Mouse (Mus musculus) central nervous system, embryonic 11.5 days (tissue): Measurements from ENCODE around the gene Tln2. TPM values are rescaled to one million over a fixed set of nuclear protein-coding genes. Genes with fewer than 3 reads are reported as not detected.

Experiments used
- polyA plus RNA-seq: library from polyadenylated mRNA; depleted of rRNA; stranded (reverse); fragments of >200 nt; gene quantifications from 2 replicates; pipeline ENCODE4 v1.2.3, GENCODE M21; 2012; rRNA removed

Tln2 gene
- polyA plus RNA-seq = 8.6 and 13.0 TPM in 2 replicates

GRCm38 (mm10) chr9:67559603-67560002 is at the start of gene Tln2:
TSS of gene Tln2 (minus strand) at chr9:67559703.

Other genes with a start within 250 kb of the Tln2 start
- 0.31 and 0.70 TPM in 2 replicates for gene C2cd4b, start 199.7 kb upstream of the Tln2 start, polyA plus RNA-seq